Mouse (Mus musculus): ENCODE measurements around the gene Ccdc138.

Gene Ccdc138

DNA sequence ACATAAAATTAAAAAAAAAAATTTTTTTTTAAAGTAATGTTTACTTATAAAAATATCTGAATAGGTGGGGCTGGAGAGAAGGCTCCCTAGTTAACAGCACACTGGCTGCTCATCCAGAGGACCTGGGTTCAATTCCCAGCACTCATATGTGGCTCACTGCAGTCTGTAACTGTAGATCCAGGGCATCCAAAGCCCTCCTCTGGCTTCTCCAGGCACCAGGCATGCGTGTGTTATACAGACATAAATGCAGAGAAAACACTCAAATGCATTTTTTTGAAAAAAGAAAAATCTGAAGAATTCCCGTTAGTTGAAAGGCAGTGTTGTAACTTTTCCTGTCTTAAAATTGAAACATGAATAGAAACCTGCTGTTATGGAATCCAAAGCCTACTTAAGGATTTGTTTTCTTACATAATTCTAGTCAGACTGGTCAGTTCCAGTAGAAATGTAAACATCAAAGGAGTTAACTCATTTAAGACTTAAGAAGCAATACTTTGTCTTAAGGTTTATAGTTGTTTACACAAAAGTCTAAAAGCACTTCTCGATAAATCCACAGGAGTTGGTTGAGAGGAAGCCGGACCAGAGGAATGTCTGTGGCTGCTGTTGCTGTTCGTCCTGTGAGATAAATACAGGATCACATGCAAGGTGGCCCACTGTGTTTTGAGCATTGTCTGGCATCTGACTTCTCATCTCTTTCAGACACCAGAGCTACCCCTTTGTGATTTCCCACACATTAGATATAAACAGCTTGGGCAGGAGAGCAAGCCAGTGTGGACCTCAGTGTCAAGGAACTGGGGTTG, 87.9 kb downstream of the Ccdc138 start:
- no peak for DNase-seq

DNA sequence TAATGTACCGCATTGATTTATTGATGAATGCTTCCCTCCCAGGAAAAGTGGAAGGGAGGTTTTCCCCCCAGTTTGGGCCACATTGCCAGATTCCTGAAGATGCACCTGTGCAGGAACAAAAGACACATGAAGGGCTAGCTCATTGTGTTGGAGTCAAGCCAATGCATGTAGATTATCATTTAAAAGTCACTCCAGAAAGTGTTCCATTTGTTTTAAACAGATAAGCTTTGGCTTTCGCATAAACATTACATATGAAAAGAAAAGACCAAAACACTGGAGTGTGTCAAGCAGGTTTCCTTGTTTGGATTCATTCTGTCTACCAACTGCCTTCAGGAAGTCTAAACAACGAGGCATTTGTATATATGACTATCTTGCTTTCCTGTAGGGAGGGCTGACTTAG, 96.7 kb downstream of the Ccdc138 start:
- no peak for DNase-seq

DNA sequence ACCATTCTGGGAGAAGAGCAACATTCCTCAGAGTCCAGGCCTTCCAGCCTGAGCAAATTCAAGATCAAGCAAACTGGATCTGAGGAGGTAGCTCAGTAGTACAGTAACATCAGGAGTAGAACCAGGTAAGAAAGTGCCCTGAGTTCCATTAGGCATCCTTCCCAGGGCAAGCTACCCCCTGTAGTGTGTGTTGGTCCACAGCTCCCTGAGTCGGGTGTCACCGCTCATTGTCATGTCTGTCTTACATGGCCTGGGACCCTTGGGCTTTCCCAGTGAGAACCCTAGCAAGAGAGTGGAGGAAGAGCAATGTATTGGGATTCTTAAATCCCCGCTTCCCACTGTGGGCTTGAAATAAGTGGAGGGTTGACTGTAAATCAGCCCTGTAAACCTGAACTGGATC, 97.4 kb downstream of the Ccdc138 start:
- DNase-seq, result no peak

DNA sequence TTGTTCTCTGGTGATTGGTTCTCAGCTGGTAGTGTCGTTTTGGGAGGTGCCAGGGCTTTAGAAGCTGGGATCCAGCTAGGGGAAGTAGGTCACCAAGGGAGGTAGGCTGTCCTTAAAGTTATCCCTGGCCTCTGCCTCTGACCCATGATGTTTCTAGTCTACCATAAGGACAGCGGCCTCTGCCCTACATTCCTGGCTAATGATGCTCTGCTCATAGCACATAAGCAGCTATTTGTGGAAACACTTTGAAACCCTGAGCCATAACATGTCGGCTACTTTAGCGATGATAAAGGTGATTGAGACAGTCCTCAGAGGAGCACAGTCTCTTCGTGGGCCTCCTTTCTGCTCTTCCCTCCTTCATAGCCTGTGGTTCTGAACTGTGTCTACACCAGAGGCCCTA, 98.1 kb downstream of the Ccdc138 start:
- DNase-seq, result no peak

DNA sequence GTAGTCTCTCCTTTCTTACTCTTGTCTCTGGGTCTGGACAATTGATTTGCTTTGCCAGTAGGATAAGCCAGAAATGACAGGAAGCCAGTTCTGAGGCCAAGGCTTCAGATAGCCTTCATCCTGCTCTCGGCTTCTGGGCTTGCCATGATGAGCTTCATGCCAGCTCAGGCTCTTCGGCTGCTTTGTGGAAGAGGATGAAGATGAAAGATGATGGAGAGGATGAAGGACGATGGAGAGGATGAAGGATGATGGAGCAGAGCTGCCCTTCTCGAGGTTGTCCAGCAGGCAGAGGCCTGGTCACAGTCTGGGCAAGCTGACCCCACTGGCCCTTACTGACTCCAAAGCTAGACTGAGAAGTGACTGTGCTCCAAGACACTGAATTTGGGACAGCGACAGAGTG, 102.4 kb downstream of the Ccdc138 start:
- DNase-seq, result no peak

DNA sequence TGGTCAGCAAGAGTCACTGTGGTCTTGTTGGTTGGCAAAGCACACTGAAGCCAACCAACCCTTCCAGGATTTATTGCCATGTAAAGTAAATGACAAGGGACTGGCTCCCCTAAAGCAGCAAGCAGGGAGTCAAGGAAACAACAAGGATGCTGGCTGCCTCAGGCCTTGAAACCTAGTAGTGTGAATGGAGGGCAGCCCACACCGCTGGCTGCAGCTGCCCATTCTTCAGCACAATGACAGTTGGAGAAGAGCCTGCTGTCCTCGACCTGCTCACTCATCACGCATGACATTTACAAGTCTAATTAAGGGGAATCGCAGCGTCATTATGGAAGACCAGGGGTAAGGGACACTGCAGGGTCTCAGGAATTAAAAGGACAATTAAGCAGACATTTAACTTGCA, 103.2 kb downstream of the Ccdc138 start:
- DNase-seq, result no peak

DNA sequence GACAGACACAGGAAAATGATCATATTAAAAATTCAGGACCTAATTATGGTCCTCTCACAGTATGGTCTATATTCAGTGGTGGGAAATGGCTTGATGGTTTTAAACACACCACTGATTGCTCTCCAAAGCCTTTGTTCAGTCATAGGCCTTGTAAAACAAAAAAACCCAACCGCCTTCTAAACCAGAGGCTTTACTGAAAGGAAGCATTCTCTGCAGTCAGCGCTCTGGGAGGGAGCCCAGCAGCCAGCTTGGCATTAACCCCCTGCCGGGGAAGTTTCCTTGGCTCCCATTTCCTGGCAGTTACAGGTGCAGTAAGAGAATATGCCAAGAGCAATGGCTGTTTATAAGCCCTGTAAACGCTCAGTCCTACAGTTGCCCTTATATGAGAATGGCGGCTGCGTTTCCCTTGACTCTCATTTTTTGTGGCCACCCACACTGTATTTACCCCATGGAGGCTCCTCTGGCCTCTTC, 103.7 kb downstream of the Ccdc138 start:
- no peak for DNase-seq

DNA sequence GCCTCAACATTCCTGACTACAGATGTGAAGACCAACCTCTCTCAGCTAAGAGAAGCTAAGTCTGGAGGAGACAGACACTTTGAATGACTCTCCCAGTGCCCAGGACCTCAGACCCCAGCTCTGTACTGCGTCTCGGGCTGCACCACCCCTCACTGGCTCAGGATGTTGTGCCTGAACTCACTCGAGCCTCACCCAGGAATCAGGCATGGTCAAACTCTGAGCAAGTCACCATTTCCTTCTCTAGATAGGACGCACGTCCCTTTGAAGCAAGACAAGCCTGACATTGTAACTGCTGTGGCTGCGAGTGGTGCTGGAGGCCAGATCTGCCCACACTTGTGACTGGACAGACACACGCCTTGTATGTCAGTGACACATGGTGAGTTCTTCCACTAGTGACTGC, 104.2 kb downstream of the Ccdc138 start:
- DNase-seq, result no peak

DNA sequence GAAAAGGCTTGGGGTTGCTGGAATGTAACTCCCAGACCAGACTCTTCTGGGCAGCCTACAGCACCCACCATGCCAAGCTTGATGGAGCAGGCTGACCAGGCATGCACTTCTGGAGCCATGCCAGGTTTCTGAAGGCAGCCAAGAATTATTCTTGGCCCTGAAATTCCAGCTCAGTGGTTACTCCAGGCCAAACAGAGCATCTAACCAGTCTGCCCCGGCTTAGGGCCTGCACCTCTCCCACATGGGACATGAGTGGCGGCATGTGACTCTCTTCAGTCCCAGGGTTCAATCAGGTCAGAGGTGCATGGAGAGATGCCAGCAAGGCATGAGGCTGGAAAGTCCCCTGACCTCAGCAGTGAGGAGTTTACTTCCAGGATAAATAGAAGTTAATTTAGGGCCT, 107.0 kb downstream of the Ccdc138 start:
- DNase-seq, result no peak

DNA sequence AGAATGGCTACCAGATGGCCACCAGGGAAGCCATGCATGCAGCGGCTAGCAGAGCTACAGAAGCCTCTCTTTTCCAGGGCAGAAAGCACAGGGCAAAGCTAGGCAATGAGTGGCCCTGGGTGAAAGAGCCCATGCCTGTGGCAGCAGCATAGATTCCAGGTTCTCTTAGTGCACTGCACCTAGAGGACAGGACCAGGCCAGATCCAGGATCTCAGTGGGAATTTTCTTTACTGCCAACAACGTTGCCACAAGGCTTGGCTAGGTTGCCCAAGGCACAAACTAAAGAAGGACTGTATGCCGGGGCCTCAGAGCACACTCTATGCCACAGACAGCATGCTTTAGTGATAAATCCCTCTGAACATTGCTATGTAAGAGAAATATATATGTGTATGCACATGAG, 108.6 kb downstream of the Ccdc138 start:
- DNase-seq, result no peak

DNA sequence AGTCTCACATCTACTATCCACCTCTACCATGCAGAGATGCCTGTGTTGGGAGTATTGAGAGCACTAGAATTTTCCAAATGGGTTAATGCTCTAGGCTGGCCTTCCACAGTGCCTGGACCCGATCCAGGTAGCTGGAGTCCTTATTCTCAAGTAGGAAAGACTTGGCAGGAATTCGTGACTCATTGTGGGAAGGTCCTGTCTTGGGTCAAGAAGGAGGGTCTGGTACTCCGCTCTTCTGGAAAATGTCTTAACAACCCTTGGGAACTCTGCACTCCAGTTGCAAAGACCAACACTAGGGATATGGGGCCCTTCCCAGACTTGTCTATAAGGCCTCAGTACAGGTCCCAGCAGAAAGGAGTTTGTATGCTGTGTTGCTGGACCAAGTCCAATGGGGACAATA, 111.1 kb downstream of the Ccdc138 start:
- no peak for DNase-seq

DNA sequence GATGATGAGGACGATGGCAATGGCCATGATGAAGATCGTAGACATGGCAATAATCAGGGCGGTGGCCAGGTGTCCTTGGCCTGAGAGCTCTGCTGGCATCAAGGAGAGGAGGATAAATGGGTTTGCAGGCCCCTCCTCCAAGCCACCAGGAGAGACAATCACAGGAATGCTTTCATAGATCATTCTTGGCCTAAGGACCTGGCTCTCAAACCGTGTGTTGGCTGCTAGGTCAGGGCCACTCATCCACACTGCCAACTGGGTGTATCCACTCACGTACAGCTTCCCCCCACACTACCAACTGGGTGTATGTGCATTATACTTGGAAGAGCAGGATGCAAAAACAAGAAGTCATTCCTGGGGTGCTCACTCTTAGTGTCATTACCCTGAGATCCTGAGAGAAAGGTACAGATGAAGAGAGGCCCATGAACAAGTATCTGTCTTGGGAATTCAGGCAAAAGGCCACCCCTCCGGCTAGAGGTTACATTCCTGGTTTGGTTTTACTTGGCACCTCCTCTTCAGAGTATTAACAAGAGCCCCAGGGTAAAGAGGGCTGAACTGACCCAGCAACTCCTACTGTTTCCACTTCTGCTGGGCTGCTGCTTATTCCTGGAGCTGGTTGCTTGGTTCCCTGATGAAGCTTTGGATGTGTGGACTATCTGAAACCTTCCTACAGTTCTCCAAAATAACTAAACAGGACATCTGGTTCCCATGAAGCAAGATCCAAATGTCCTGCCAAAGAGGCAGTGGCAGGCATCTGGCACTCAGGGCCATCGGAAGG, 112.9 kb downstream of the Ccdc138 start:
- DNase-seq, result no peak

DNA sequence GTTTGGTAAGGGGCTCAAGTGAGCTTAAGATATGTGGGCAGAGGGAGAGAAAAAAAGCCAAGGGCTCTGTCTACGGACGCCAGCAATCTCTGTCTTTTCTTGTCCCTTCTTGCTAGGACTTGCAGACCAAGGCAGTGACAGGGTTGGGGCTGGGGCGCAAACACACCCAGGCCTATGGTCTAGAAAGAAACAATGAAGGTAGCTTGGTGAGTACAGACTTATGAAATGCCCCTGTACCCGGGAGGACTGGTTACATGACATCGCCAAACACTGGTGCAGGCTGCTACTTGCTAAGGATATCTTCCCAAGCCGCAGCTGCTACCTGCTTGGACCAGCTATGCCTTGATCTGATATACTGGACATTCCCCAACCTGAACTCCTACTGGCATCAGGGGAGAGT, 116.9 kb downstream of the Ccdc138 start:
- DNase-seq, result no peak

DNA sequence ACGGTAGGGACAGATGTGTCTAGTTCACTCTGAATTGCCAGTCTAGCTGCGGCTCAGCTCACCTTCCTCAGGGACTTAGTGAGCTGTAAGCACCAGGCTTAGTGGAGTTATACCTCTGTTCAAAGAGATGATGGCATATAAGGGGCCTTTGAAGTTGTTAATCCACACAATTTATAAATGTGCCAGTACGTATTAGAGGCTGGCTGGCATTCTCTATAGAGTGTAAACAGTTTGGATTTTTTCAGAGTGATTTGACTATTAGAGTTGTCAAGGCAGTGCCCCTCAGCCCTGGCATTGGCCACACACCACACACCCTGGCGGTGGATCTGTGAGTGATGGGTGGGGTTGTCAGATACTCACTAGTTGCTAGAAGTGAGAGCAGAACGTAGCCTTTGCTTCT, 118.8 kb downstream of the Ccdc138 start:
- DNase-seq, result no peak

DNA sequence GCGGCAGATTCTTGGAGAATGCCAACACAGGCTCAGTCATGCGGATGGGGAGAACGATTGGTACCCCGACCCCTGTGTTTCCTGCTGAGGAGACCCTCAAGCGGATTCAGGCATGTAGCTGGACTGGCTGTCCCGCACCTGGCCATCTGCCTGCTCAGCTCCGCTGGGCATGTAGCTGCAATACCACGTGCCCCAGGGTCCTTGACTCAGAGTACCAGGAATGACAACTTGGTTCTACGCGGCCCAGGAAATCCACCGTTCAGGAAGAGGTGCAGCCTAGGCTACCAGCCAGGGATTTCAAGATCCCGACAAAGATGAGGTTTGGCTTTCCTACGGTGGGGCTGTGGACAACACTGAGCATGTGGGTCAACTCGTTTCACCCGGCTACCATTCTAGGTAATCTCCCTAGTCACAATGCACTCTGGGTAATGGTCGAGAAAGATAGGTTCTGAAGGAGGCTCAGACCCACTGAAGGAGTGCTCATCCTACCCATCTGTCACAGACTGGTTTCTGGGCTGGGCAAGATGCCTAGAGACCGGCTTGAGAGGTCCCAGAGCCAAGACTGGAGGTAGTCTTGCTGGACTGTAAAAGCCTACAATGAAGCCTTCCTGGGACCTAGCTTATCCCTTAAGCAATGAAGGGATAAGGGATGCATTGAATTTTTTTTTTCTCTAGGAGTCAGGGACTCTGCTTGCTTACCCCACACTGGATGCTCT, 120.9 kb downstream of the Ccdc138 start:
- no peak for DNase-seq

DNA sequence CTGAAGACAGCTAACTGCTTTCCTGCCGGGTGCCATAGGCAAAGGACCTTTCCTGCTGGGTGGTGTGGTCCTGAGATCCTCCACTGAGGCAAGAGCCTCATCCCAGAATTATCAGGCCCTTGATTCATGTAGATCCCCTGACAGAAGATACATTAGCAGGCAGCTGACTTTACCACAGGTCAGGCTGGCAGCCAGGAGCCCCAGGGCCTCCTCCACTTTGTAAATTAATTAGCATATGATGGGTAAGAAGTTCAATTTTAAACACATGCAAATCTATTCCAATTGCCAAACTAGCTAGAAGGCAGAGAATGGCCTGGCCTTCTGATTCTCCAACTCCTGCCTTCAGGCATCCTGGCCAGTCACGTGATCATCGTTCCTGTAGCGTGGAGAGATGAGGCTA, 121.5 kb downstream of the Ccdc138 start:
- DNase-seq, result no peak

DNA sequence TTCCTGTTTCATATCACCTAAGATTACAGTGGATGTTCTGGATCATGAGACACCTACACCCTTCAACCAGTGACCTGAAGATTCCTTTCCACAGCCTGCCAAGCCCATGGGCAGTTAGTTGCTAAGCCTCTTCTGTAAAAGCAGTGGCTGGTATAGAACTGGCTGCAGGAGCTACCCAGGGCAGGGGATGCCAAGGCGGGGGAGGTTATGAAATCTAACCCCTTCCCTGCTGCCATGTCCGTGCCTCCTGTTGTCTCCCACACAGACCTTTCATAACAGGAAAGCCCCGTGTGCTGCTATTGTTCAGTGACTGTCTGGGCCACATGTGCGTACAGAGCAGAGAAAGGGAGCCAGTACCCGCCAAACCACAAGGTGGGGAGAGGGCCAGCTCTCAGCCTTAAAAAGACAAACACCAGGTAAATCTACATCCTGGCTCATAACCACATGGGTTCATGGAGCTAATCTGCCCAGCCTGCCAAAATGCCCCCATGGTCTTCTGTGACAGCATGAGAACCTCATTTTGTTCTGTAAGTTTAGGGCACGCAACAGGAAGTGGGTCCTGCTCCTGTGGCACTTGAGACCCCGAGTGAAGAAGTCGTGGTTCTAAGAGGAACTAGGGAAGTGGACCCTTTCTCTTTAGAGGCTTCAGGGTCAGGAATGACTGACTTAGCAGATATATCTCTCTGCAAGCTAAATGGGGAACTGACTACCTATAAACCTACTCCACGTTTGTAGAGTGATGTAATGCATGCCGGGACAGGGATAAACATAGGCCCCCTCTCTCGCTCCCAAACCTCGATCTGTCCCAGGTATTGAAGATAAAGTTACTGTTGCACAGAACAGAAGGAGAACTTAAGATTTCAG, 127.3 kb downstream of the Ccdc138 start:
- no peak for DNase-seq
